Mouse (Mus musculus): Measurements from ENCODE around the gene Ess2. TPM values are rescaled to one million over a fixed set of nuclear protein-coding genes. Genes with fewer than 3 reads are reported as not detected.

The Ess2 gene
- total RNA-seq, 2 experiments from 2014 or later = 8.4 to 23.8 TPM

GRCm38 (mm10) chr16:17858592-17858991 is 52.6 kb downstream of the Ess2 start:
- peak; percentile 83 for ATAC-seq (replicated peaks; ENCODE audit: poor library complexity)

DNA sequence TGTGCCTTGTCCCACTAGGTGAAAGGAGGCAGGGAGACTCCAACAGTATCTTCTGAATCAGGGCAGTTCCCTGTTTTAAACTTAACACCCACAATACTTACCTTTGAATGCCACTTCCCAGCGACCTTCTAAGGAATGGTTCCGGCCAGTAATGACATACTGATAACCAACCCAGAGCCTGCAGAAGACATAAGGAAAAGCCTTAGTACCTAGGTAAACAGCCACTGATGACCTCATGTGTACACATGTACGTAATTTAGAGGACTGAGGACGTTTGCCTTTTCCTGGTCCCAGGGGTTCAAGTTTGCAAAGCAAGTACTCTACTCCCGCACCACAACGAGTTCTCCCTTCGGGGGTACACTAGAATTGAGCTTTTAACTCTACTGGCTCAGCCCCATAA is 54.0 kb downstream of the Ess2 start:
- ATAC-seq (replicated peaks; ENCODE audit: poor library complexity) = no peak

GRCm38 (mm10) chr16:17853263-17853662 is 57.9 kb downstream of the Ess2 start:
- no peak for ATAC-seq (replicated peaks; ENCODE audit: poor library complexity)

DNA sequence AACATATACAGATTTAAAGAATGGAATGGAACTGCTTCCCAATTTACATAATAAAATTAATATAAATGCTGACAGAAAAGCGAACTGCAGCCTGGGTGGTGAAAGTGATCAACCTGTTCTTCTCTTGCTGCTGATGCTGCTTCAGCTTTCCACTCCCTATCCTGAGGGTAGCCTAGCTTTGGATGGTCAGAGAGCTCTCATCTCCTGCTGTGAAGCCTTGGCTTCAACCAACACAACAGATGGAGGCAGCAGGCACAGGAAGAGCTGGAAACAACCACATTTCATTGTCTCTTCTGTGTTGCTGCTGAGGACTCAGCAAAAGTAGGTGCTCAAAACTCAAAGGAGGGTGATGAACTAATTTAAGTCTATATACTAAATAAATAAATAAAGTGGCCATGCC is 59.3 kb downstream of the Ess2 start:
- no peak for ATAC-seq (replicated peaks; ENCODE audit: poor library complexity)

DNA sequence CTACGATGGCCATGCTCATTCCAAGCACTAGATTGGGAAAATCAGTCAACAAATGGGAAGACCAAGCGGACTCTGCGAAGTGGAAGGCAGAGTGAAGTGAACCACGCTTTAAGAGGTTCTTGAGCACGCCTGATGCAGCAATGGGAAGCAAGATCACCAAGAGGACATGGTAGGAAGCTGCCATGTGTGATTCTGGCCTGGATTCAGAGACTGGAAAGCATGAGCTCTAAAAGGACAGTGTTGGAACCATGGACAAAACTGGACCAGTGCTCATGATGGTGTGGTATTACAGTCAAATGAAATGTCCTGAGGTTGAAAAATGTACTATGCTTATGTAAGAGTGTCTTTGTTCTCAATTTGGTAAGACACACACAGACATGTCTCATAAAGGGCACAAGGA is 59.8 kb downstream of the Ess2 start:
- no peak for ATAC-seq (replicated peaks; ENCODE audit: poor library complexity)

Other genes with a start within 250 kb of the Ess2 start
- gene Med15, start 178.5 kb downstream of the Ess2 start, total RNA-seq (2015) = 42.7 and 43.0 TPM in 2 replicates
- 15.5 and 26.5 TPM in 2 replicates for gene Med15, start 178.5 kb downstream of the Ess2 start, total RNA-seq (2017)
- 7.5 and 10.6 TPM in 2 replicates for gene Klhl22, start 151.7 kb downstream of the Ess2 start, total RNA-seq (2015)
- gene Klhl22, start 151.7 kb downstream of the Ess2 start, total RNA-seq (2017) = 12.8 and 34.6 TPM in 2 replicates
- gene Scarf2, start 114.1 kb downstream of the Ess2 start, total RNA-seq (2015) = 0.10 TPM in 1 of 2 replicates, not detected in the other
- 0.07 TPM in 1 of 2 replicates, not detected in the other for gene Scarf2, start 114.1 kb downstream of the Ess2 start, total RNA-seq (2017)
- gene B830017H08Rik, start 78.2 kb downstream of the Ess2 start, total RNA-seq (2015) = not detected in 2 replicates
- not detected in 2 replicates for gene B830017H08Rik, start 78.2 kb downstream of the Ess2 start, total RNA-seq (2017)
- 1.3 and 1.9 TPM in 2 replicates for gene Car15, start 73.0 kb downstream of the Ess2 start, total RNA-seq (2015)
- 1.2 and 2.5 TPM in 2 replicates for gene Car15, start 73.0 kb downstream of the Ess2 start, total RNA-seq (2017)
- gene Gm20518, start 19.7 kb downstream of the Ess2 start, total RNA-seq (2015) = 0.05 and 0.20 TPM in 2 replicates
- gene Gm20518, start 19.7 kb downstream of the Ess2 start, total RNA-seq (2017) = 0.20 TPM in 1 of 2 replicates, not detected in the other
- gene Tssk1, start 17.1 kb downstream of the Ess2 start, total RNA-seq (2015) = not detected in 2 replicates
- not detected in 2 replicates for gene Tssk1, start 17.1 kb downstream of the Ess2 start, total RNA-seq (2017)
- gene Dgcr2, start 12.8 kb downstream of the Ess2 start, total RNA-seq (2015) = 21.6 and 23.8 TPM in 2 replicates
- gene Dgcr2, start 12.8 kb downstream of the Ess2 start, total RNA-seq (2017) = 40.4 and 50.0 TPM in 2 replicates
- gene Tssk2, start 12.7 kb downstream of the Ess2 start, total RNA-seq (2015) = not detected in 2 replicates
- gene Tssk2, start 12.7 kb downstream of the Ess2 start, total RNA-seq (2017) = not detected in 2 replicates
- not detected in 2 replicates for gene Gsc2, start 3.7 kb upstream of the Ess2 start, total RNA-seq (2015)
- not detected in 2 replicates for gene Gsc2, start 3.7 kb upstream of the Ess2 start, total RNA-seq (2017)
- gene Slc25a1, start 16.9 kb upstream of the Ess2 start, total RNA-seq (2015) = 23.0 and 27.2 TPM in 2 replicates
- 35.4 and 50.6 TPM in 2 replicates for gene Slc25a1, start 16.9 kb upstream of the Ess2 start, total RNA-seq (2017)
- not detected in 2 replicates for gene Vpreb2, start 69.1 kb upstream of the Ess2 start, total RNA-seq (2015)
- not detected in 2 replicates for gene Vpreb2, start 69.1 kb upstream of the Ess2 start, total RNA-seq (2017)
- gene Dgcr6, start 141.5 kb upstream of the Ess2 start, total RNA-seq (2015) = 30.8 and 33.9 TPM in 2 replicates
- gene Dgcr6, start 141.5 kb upstream of the Ess2 start, total RNA-seq (2017) = 18.2 and 23.7 TPM in 2 replicates
- gene Prodh, start 178.9 kb upstream of the Ess2 start, total RNA-seq (2015) = 10.9 and 16.8 TPM in 2 replicates
- 60.3 and 64.2 TPM in 2 replicates for gene Prodh, start 178.9 kb upstream of the Ess2 start, total RNA-seq (2017)
- gene Rtn4r, start 216.3 kb upstream of the Ess2 start, total RNA-seq (2015) = 6.0 and 8.3 TPM in 2 replicates
- gene Rtn4r, start 216.3 kb upstream of the Ess2 start, total RNA-seq (2017) = 2.2 and 2.3 TPM in 2 replicates